Mouse (Mus musculus) lung, postnatal 0 days (tissue): ENCODE data around the gene Trib2.

Experiments
- CTCF ChIP-seq: IDR thresholded peaks from 2 replicates; pipeline ENCODE4 v1.5.1; 2016; ENCODE audit warnings: antibody characterized with exemption, mild to moderate bottlenecking
- EP300 ChIP-seq: IDR thresholded peaks from 2 replicates; pipeline ENCODE4 v1.6.1; 2016; ENCODE audit warnings: antibody characterized with exemption, mild to moderate bottlenecking, control low read depth

DNA sequence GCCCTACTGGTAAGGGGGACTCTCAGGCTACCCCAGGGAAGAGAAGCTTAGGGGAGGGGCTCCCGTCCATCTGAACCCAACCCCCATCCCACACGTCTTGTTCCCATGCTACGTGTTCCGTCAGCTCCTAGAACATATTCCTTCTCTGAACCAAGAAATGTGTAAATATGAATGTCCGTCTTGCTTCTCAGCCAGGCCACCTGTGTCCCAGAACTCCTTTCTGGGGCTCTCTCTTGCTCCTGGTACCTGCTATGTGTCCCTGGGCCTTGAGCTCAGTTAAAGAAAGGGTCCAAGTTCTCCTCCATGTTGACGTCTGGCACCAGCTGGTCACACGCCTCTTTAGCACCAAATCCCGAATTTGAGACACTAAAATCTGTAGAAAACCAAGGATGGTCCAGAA, 23.4 kb downstream of the Trib2 start:
- TF ChIP-seq CTCF (no peak), EP300 (no peak)
